Mouse (Mus musculus): ENCODE data around the gene Zbtb48.
A peak's percentile ranks its signal among the peaks of the same experiment; 100 is the strongest.

Gene Zbtb48

DNA sequence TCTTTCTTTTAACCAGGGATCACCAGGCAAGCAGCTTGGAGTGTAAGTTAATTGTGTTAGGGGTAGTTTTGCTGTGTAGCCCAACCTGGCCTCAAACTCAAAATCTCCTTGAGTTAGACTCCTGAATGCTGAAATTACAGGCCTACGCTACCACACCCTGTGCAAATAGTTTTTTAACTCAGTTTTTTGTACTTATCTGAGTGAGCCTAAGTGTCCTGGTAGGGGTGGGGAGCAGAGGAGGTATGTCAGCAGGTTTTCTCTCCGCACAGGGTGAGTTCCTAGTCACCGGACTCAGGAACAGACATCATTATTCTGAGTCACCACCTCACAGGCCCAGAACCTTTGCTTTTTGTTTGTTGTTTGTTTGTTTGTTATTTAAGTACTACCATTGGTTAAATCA is 25.4 kb downstream of the Zbtb48 start:
- DNase-seq (ENCODE audit: low read depth, low spot score) = no peak

- DNase-seq (ENCODE audit: low read depth, low spot score) = no peak
Measured at GRCm38 (mm10) chr4:152001335-152001734, 26.1 kb downstream of the Zbtb48 start.

GRCm38 (mm10) chr4:152000906-152001305 is 26.6 kb downstream of the Zbtb48 start:
- no peak for DNase-seq (ENCODE audit: low read depth, low spot score)

GRCm38 (mm10) chr4:151999481-151999880 is 28.0 kb downstream of the Zbtb48 start:
- DNase-seq (ENCODE audit: low read depth, low spot score) = peak; percentile 78

DNA sequence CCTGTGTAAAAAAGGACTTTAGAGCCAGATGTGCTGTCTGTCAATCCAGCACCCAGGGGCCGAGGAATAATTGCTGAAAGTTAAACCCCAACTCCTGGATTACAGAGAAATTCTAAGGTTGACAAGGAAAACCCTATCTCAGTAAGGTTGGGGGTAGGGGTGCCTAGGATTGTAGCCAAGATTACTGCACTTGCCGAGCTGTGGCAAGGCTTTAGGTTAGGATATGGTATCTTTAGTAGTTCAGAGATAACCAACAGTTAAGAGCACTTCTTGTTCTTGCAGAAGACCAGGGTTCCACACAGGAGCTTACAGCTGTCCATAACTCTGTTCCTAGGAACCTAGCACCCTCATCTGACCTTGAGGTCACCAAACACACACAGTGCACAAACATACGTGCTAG is 29.8 kb downstream of the Zbtb48 start:
- no peak for DNase-seq (ENCODE audit: low read depth, low spot score)

- DNase-seq (ENCODE audit: low read depth, low spot score) = no peak
Measured at GRCm38 (mm10) chr4:151996951-151997222, 30.6 kb downstream of the Zbtb48 start.

DNA sequence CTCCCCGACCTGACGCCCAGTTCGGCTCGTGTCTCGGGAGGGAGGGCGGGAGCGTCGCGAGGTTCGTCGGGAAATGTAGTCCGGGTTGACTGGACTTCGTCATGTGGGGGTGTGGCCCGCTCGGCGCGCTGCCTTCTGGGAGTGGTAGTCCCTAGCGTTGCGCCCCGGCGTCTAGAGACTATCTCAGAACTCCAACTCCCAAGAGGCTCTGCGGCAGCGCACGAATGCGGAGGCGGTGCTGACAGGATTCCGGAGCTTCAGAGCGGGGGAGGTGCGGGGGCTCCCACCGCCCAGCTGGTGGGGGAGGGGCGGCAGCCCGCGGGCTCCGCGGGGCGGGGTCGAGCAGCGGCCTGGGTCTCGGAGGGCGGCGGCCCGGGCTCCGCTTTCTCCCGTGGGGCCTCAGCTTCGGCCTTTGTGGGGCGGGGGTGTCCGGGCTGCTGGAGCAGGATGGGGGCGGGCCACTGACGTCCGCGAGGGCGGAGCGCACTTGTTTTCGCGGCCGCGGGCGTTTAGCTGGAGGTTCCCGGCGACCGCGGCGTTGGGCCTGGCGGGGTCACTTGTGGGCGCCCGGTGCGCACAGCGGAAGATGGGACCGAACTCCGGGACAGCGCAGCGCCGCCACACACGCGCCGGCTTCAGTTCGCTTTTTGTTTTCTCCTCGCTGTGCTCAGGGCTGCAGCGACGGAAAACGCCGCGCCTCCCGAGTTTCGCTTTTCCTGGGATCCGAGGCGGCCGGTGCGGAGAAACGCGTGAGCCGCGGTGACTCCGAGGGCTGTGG is 31.1 kb downstream of the Zbtb48 start, which contains the start of gene Phf13:
Gene Phf13, minus strand, starts transcription at position 86 of the 778 bp plus-strand sequence.
- peak; percentile 100 for DNase-seq (ENCODE audit: low read depth, low spot score)

DNA sequence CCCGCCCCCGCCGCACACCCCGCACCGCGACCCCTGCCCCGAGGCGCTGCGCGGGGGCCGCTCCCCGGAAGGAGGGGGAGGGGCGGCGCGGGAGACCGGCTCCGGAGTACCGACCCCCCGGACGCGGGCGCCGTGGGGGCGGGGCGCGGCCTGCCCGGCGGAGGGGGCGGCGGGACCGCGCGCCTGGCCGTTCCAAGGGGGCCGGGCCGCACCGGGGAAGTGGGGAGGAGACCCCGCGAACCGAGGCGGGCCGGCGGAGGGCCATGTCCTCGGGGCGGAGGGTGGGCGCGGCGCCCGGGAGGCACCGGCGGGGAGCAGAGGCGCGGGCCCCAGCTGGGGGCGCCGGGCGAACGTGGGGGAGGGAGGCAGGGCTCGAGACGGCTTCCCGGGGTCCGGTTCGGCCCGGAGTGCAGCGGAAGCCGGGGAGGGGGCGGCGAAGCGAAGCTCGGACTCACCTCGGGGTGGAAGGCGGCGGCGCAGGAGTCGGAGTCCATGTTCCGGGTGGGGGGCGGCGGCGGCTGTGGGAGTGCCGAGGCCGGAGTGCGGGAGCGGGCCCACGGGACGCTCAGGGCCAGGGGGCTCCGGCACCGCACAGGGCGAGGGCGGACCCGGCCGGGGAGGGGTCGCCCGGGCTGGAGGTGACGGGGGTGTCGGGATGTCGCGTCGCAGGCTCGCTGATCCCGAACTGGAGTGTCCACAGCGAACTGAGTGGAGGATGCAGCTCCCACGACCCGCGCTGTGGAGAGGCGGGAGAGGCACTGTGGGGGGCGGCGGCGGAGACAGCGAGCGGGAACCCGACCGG is 31.9 kb downstream of the Zbtb48 start:
- no peak for DNase-seq (ENCODE audit: low read depth, low spot score)

DNA sequence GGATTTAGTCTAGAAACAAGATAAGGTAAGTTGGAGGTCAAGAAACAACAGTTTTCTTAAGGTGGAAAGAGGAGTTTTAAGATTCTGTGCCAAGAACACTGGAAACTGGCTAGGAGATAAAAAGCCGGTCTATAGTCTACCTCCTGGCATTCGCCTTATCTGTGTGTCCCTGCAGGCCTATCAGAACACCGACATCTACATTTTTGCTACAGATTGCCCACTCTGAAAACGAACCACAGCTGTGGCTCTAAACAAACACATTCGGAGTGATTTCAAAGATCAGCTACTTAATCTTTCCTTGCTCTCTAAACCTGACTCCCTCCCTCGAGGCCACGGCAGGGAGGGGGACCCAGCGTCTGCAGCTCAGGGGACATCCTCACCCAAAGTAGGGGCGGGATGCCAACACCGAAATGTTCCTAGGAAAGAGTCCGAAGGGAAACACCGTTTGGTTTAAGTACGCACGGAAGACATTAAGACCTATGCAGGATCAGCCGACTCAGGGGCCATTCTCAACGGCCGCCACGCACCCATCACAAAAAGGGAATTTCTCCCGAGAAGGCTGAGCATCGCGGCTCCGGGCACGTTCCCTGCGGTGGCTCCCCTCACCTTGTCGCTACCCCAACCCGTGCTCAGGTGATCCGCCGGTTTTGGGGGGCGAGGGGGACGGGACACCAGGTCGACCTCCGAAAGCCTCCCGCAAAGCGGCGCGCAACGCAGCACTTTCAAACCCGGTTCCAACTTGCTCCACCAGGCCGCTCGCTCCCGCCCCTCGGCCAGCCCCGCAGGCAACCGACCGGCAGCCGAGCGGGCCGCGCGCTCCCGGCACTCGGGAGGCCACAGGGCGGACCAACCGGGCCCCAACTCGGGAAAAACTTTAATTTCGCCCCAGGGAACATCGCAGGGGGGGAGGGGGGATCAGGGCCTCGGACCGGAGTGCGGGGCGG is 33.0 kb downstream of the Zbtb48 start:
- DNase-seq (ENCODE audit: low read depth, low spot score) = no peak

- no peak for DNase-seq (ENCODE audit: low read depth, low spot score)
Measured at GRCm38 (mm10) chr4:151993035-151993434, 34.4 kb downstream of the Zbtb48 start.

DNA sequence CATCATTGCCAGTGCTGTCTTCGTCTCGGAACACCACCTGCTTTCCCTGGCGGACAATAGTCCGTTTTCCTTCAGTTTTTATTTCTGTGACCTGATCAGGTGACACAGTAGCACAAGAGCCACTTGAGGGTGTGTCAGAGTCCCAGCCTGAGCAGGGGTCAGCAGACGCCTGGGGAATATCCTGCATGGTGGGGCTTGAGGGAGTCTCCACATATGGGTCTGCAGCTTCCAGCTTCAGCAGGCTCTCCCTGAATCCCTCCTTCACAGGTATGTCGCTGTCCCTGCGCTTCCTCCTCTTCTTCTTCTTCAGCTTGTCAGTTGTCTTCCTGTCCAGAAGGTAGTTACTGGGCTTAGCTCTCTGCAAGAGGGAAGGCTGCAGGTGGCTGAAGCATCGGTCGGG is 35.4 kb downstream of the Zbtb48 start:
- DNase-seq (ENCODE audit: low read depth, low spot score) = no peak

GRCm38 (mm10) chr4:151989110-151989488 is 38.4 kb downstream of the Zbtb48 start:
- no peak for DNase-seq (ENCODE audit: low read depth, low spot score)

DNA sequence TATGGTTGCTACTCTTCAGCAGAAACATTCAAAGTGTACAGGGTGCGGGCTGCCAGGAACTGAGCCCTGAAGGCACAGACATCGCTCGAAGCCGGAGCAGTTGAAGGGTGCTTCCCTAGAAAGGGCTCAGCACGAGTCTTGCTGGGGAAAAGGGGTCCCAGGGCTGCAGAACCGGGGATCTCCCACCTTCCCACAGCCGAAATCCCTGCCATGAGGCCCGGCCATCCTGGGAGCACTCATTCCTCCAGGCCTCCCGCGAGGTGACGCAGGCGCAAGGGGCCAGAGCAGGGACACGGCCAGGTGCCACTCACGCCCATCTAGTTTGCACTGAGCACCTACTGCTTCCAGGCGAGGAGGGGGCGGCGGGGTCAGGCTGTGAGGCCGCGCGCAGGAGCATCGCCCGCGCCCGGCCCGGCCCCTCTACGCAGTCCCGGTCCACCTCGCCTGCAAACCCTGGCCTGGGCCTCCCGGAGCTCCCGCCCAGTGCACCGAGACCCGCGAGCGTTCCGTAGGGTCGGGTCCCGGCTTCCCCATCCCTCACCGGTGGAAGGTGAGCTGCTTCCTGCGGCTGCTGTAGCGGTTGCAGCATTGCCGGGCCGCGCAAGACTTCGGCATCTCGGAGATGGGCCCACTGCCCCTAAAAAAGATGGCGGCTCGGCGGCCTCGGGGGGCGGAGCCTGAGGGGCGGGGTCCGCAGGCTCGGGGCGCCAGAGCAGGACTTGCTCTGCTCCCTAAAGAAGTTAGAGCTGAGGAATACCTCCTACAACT is 38.9 kb downstream of the Zbtb48 start, which contains the start of gene Thap3:
Gene Thap3, minus strand, starts transcription at position 656 of the 768 bp plus-strand sequence.
- DNase-seq (ENCODE audit: low read depth, low spot score) = peak; percentile 60

DNA sequence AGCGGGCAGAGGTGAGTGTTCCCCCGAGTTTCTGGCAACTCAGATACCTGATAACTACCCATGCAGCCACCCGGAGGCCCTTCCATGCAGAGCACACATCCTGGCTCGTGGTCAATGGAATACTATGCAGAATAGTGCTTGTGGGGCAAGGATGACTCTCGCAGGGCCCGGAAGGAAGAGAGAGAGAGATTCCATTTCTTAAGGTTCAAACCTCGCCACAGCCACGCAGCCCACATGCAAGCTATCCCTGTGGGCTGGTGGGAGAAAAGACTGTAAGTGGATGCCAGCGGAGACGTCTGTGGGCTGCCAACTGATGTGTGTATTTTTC is 39.5 kb downstream of the Zbtb48 start:
- DNase-seq (ENCODE audit: low read depth, low spot score) = no peak

DNA sequence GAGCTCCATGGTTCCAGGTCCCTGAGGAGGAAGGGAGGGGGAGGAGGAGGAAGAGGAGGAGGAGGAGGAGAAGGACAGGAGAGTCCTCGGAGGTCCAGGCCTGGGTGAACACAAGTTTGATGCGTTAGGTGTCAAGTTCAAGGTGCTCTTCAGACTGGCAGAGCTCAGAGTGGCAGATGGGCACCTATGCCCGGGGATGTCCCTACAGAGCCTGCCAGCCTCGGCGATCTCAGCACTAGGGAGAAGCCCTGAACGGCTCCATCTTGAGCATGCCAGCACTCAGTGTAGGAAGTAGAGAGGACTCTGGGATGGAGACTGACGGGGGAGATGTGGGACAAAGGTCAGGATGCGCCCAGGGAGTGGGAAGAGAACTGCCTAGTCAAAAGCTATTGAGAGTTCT is 40.8 kb downstream of the Zbtb48 start:
- no peak for DNase-seq (ENCODE audit: low read depth, low spot score)

GRCm38 (mm10) chr4:151985886-151986285 is 41.6 kb downstream of the Zbtb48 start:
- DNase-seq (ENCODE audit: low read depth, low spot score) = no peak

GRCm38 (mm10) chr4:151983560-151983959 is 43.9 kb downstream of the Zbtb48 start:
- no peak for DNase-seq (ENCODE audit: low read depth, low spot score)

- DNase-seq (ENCODE audit: low read depth, low spot score) = no peak
Measured at GRCm38 (mm10) chr4:151983043-151983442, 44.4 kb downstream of the Zbtb48 start.

DNA sequence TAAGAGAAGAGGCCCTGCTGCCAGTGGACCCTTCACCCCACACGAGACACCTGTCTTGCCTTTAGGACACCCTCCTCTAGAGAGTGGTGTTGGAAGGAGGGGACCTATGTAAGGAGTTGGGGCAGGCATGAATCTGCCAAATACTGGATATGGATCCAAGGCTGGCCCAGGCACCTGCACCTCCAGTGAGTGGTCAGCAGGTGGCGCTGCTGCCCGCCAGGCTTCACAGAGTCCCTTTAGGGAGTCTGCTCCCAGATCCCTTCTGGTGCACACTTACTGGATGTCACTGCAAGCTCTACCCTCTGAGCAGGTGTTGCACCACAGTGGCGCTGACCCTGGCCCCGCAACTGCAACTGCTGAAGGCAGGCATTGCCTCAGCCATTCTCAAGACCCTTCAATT is 46.1 kb downstream of the Zbtb48 start:
- peak; percentile 77 for DNase-seq (ENCODE audit: low read depth, low spot score)

DNA sequence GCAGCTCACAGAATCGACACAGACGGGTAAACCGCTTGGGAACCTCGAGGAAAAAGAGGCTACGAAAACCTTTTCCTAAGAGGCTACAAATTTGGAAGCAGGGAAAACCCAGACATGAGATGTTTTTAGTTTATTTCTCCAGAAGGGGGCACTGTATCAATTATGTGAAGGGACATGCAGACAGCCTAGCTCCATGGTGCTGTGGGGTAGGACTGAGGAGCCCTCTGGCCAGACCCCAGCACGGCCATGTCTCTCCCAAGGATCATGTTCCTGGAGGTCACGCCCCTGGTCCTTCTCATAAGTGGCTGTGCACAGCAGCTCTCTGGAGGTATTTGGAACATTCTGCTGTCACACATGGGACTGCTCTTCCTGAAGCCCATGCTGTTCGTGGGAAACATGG is 46.8 kb downstream of the Zbtb48 start:
- peak; percentile 59 for DNase-seq (ENCODE audit: low read depth, low spot score)

DNA sequence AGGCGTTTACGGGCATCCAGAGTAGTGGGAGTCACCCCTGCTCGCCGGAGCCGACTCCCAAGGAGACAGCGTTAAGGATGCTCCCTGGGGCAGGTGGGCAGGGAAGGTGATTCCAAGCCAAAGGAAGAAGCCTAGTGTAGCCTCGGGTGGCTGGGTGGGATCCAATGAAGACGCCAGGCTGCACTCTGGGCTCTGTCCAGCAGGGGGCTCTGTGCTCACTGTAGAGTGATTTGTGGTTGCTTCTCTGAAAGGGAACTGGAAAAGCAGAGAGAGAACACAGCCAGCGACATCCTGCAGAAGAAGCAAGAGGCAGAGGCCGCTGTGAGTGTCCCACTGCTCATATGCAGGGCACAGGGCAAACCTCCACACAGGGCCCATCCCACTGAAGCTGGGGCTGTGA is 49.7 kb downstream of the Zbtb48 start:
- DNase-seq (ENCODE audit: low read depth, low spot score) = peak; percentile 87

Data from ES-CJ7 (cell line).